Mouse (Mus musculus): ENCODE measurements at regions not wholly inside any gene's neighbourhood (a gene's known extent, or its start where the extent isn't known, plus 50 kb on each side); places are given as distances from the start of the nearest gene placed in this dataset.
"Not testable (repeated sequence)": the region's sequence is repeated elsewhere in the genome, so short reads cannot be mapped to it uniquely, and the experiment has no call there.

- DNase-seq; intact Hi-C loops (cut with DNase I; ENCODE audit: low total_unique reads): not testable (repeated sequence)
Measured at GRCm38 (mm10) chr10:51397016-51397415, 83.4 kb upstream of the Gm49339 start.

- intact Hi-C loops (cut with DNase I; ENCODE audit: low total_unique reads): no loop called here
Measured at GRCm38 (mm10) chr10:51405141-51405540, 75.3 kb upstream of the Gm49339 start.

GRCm38 (mm10) chr10:51412795-51413194 lies 67.6 kb upstream of the Gm49339 start:
- intact Hi-C loops (cut with DNase I; ENCODE audit: low total_unique reads): no loop called here
- no peak for DNase-seq

More at GRCm38 (mm10) chr10:51405141-51405540, 75.3 kb upstream of the Gm49339 start:
- peak; percentile 22 for DNase-seq

GRCm38 (mm10) chr10:51414512-51414911 lies 65.9 kb upstream of the Gm49339 start:
- intact Hi-C loops (cut with DNase I; ENCODE audit: low total_unique reads): no loop called here
- DNase-seq: no peak

- intact Hi-C loops (cut with DNase I; ENCODE audit: low total_unique reads): no loop called here
- no peak for DNase-seq
Measured at GRCm38 (mm10) chr10:51416723-51417122, 63.7 kb upstream of the Gm49339 start.

- DNase-seq: no peak
- intact Hi-C loops (cut with DNase I; ENCODE audit: low total_unique reads): no loop called here
Measured at GRCm38 (mm10) chr10:51417221-51417911, 63.0 kb upstream of the Gm49339 start.

GRCm38 (mm10) chr10:51418550-51418949 lies 61.9 kb upstream of the Gm49339 start:
- intact Hi-C loops (cut with DNase I; ENCODE audit: low total_unique reads): no loop called here
- DNase-seq: no peak

- intact Hi-C loops (cut with DNase I; ENCODE audit: low total_unique reads): no loop called here
Measured at GRCm38 (mm10) chr10:51422501-51422900, 57.9 kb upstream of the Gm49339 start.

More at GRCm38 (mm10) chr10:51422501-51422900, 57.9 kb upstream of the Gm49339 start:
- DNase-seq: no peak
